Mouse (Mus musculus): ENCODE measurements around the gene Uts2r. TPM values are rescaled to one million over a fixed set of nuclear protein-coding genes. Genes with fewer than 3 reads are reported as not detected.

Uts2r gene
- polyA plus RNA-seq, 1 experiment from 2014 or later = 0.22 TPM

Other genes with a start within 250 kb of the Uts2r start
- gene Ccdc57, start 227.4 kb upstream of the Uts2r start, polyA plus RNA-seq (2015; fragmentation: Nextera tagmentation; extraction: Ambion mirVana) = 5.2 and 6.1 TPM in 2 replicates
- 10.1 and 14.0 TPM in 2 replicates for gene Slc16a3, start 211.8 kb upstream of the Uts2r start, polyA plus RNA-seq (2015; fragmentation: Nextera tagmentation; extraction: Ambion mirVana)
- gene Csnk1d, start 168.9 kb upstream of the Uts2r start, polyA plus RNA-seq (2015; fragmentation: Nextera tagmentation; extraction: Ambion mirVana) = 152 and 161 TPM in 2 replicates
- 0.50 TPM in 1 of 2 replicates, not detected in the other for gene Cd7, start 120.9 kb upstream of the Uts2r start, polyA plus RNA-seq (2015; fragmentation: Nextera tagmentation; extraction: Ambion mirVana)
- gene Sectm1b, start 96.7 kb upstream of the Uts2r start, polyA plus RNA-seq (2015; fragmentation: Nextera tagmentation; extraction: Ambion mirVana) = not detected in 2 replicates
- gene Sectm1a, start 79.1 kb upstream of the Uts2r start, polyA plus RNA-seq (2015; fragmentation: Nextera tagmentation; extraction: Ambion mirVana) = not detected in 2 replicates
- not detected in 2 replicates for gene Tex19.2, start 41.6 kb upstream of the Uts2r start, polyA plus RNA-seq (2015; fragmentation: Nextera tagmentation; extraction: Ambion mirVana)
- gene Tex19.1, start 14.1 kb upstream of the Uts2r start, polyA plus RNA-seq (2015; fragmentation: Nextera tagmentation; extraction: Ambion mirVana) = not detected in 2 replicates
- gene Hexdc, start 44.2 kb downstream of the Uts2r start, polyA plus RNA-seq (2015; fragmentation: Nextera tagmentation; extraction: Ambion mirVana) = 18.2 and 21.1 TPM in 2 replicates
- 20.2 and 22.9 TPM in 2 replicates for gene Ogfod3, start 44.4 kb downstream of the Uts2r start, polyA plus RNA-seq (2015; fragmentation: Nextera tagmentation; extraction: Ambion mirVana)
- 42.6 and 43.8 TPM in 2 replicates for gene Cybc1, start 69.1 kb downstream of the Uts2r start, polyA plus RNA-seq (2015; fragmentation: Nextera tagmentation; extraction: Ambion mirVana)
- 105 and 108 TPM in 2 replicates for gene Narf, start 77.0 kb downstream of the Uts2r start, polyA plus RNA-seq (2015; fragmentation: Nextera tagmentation; extraction: Ambion mirVana)
- 11.9 and 13.0 TPM in 2 replicates for gene Foxk2, start 99.7 kb downstream of the Uts2r start, polyA plus RNA-seq (2015; fragmentation: Nextera tagmentation; extraction: Ambion mirVana)
- gene Wdr45b, start 194.2 kb downstream of the Uts2r start, polyA plus RNA-seq (2015; fragmentation: Nextera tagmentation; extraction: Ambion mirVana) = 80.4 and 82.6 TPM in 2 replicates
- gene Rab40b, start 228.0 kb downstream of the Uts2r start, polyA plus RNA-seq (2015; fragmentation: Nextera tagmentation; extraction: Ambion mirVana) = 5.9 and 7.9 TPM in 2 replicates